Mouse (Mus musculus) liver, adult 2 months (tissue): ENCODE measurements at regions not wholly inside any gene's neighbourhood (a gene's known extent, or its start where the extent isn't known, plus 50 kb on each side); places are given as distances from the start of the nearest gene placed in this dataset.

ENCODE experiments used
- CTCF ChIP-seq: fragments of 200-500 bp; IDR thresholded peaks from 2 replicates; pipeline ENCODE4 v1.5.1; 2011; ENCODE audit warnings: low read depth, low read length, control low read depth
- POLR2A ChIP-seq: fragments of 200-500 bp; IDR thresholded peaks from 2 replicates; pipeline ENCODE4 v1.6.1; 2011; ENCODE audit warnings: low read length, control low read depth; ENCODE audit not compliant: insufficient read depth; ENCODE audit errors: extremely low read depth

GRCm38 (mm10) chr14:100727701-100728100 is 443.2 kb upstream of the Klf12 start:
- TF ChIP-seq CTCF (no peak), POLR2A (no peak)
